Mouse (Mus musculus): ENCODE results near the gene Gm8332. TPM values are rescaled to one million over a fixed set of nuclear protein-coding genes. Genes with fewer than 3 reads are reported as not detected.

Gm8332 gene
- not detected in 2 replicates for polyA plus RNA-seq (2012; ENCODE audit: low replicate concordance)

DNA sequence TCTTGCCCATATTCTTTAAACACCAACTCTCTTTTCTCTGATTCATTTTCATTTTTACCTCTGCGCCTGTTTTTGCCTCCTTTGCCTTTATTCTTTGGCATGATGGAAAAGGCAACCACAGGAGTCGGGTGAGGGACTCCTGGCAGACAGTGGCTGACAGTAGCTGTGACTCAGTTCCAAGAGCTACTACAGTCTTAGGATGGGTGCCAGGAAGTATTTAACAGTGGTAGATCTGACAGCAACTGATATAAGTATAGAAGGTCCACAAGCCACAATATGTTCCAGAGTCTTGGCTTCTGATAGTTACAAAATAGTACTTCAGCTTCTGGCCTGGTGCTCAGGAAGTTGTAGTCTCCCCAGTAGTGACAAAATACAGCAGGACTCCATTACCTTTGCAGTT lies at the start of gene Gm8332:
Gm8332 (minus strand) TSS at position 101 of the 400 bp plus-strand sequence.

DNA sequence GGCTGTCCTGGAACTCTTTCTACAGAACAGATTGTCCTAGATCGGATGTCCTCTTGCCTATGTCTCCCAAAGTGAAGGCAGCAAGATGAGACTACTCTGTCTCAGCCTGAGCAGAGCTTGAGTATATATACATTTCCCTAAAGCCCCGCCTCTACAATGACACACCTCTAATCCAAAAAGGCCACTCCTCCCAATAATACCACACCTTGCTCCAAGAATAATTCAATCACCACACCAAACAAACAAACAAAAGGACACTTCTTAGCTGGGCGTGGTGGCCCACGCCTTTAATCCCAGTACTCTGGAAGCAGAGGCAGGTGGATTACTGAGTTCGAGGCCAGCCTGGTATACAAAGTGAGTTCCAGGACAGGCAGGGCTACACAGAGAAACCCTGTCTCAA lies 24.5 kb upstream of the Gm8332 start, which contains the start of gene Gm5662:
Gm5662 (minus strand) TSS at position 101 of the 400 bp plus-strand sequence.

Other genes with a start within 250 kb of the Gm8332 start
- not detected in 2 replicates for gene Gm2075, start 238.3 kb downstream of the Gm8332 start, polyA plus RNA-seq (2012; ENCODE audit: low replicate concordance)
- not detected in 2 replicates for gene Gm6803, start 231.3 kb downstream of the Gm8332 start, polyA plus RNA-seq (2012; ENCODE audit: low replicate concordance)
- not detected in 2 replicates for gene Gm2056, start 223.1 kb downstream of the Gm8332 start, polyA plus RNA-seq (2012; ENCODE audit: low replicate concordance)
- gene Gm16368, start 166.4 kb downstream of the Gm8332 start, polyA plus RNA-seq (2012; ENCODE audit: low replicate concordance) = not detected in 2 replicates
- not detected in 2 replicates for gene Gm10436, start 68.0 kb downstream of the Gm8332 start, polyA plus RNA-seq (2012; ENCODE audit: low replicate concordance)
- gene Gm5662, start 24.4 kb upstream of the Gm8332 start, polyA plus RNA-seq (2012; ENCODE audit: low replicate concordance) = not detected in 2 replicates
- not detected in 2 replicates for gene Gm5039, start 73.9 kb upstream of the Gm8332 start, polyA plus RNA-seq (2012; ENCODE audit: low replicate concordance)
- gene Adck1, start 110.5 kb upstream of the Gm8332 start, polyA plus RNA-seq (2012; ENCODE audit: low replicate concordance) = 2.3 and 7.6 TPM in 2 replicates

Data from hematopoietic multipotent progenitor cell, adult 10-12 weeks (in vitro differentiated cells).